In the genomic region with DNA sequence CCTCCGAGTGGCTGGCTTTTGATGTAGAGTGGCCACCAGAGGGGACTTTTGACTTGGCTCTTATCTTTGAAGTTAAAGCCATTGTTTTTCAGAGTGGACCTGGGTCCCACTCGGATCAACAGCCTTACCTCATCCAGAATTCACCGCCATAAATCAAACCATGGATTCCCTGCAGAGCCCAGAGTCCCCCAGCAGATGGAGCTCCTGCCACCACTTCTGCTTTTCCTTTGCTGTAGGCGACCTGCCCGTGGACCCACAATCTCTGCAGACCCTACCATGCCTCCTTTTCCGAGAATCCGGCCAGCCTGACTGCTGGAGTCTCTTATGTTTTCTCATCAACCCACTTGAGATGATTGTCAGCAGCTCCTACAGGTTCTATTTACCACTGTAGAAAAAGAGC, we compare ENCODE assay signal across 8 mouse cellular contexts. TPM values are rescaled to one million over a fixed set of nuclear protein-coding genes. Genes with fewer than 3 reads are reported as not detected.
DNase-seq lines count a peak whose midpoint lies in the region; ATAC-seq and TF ChIP-seq lines count a peak whose summit lies in the region.

No protein-coding gene starts in this region.

- no peak overlapping the region for H3K9ac ChIP-seq in lung, embryonic 14.5 days

- no peak for ATAC-seq in lung, embryonic 14.5 days (ENCODE audit: insufficient read depth)

- no peak overlapping the region for H3K27ac ChIP-seq in lung, embryonic 14.5 days (ENCODE audit: low read depth)

- no peak overlapping the region for H3K4me3 ChIP-seq in lung, embryonic 14.5 days (ENCODE audit: low read depth, low read length)

- peak; percentile 54 to 59 for DNase-seq in adrenal gland, adult 18-20 months (ENCODE audit: low spot score in 2 of 2)
- no peak for DNase-seq in adrenal gland, adult 8-10 months
- DNase-seq in ovary, postnatal 36 days (ENCODE audit: low spot score): peak; percentile 56
- DNase-seq in ovary, adult 18-20 months (ENCODE audit: low spot score): no peak
- DNase-seq in embryo, embryonic 10.5 days (ENCODE audit: low spot score): peak; percentile 70
- peak; percentile 48 to 75 for DNase-seq in kidney, postnatal 36 days
- peak; percentile 71 for DNase-seq in lung, embryonic 14.5 days
- DNase-seq in right cerebral cortex, postnatal 4 days: peak; percentile 71

- peaks cover 30% of the 10 kb centered on the region for H3K36me3 ChIP-seq in lung, embryonic 14.5 days (ENCODE audit: insufficient read depth)

- no peak overlapping the region for H3K4me2 ChIP-seq in lung, embryonic 14.5 days

- no peaks in the 10 kb centered on the region for H3K9me3 ChIP-seq in lung, embryonic 14.5 days (ENCODE audit: low read depth, low read length)

- no peaks in the 10 kb centered on the region; the same call in 1 of the 2 replicates for H3K4me1 ChIP-seq in lung, embryonic 14.5 days (ENCODE audit: insufficient read depth)

- WGBS in lung, embryonic 14.5 days: 21% methylated on average over 7 of the region's 7 CpGs

- H3K27me3 ChIP-seq in lung, embryonic 14.5 days (ENCODE audit: insufficient read depth, low read length): no peaks in the 10 kb centered on the region

- peak; percentile 68 for TF ChIP-seq CTCF in lung, embryonic 14.5 days (IDR thresholded peaks at IDR 0.05; ENCODE audit: low read depth)

RNA-seq across cellular contexts. Expression of gene Ppp6r3, which starts 5.8 kb away (rescaled TPM):
- total RNA-seq in adrenal gland, adult 18-20 months (2021): 100 to 1,000 TPM in 1 of 2 experiments, 10 to 100 TPM in 1; 82.6 to 101 TPM
- 100 to 1,000 TPM in 3 of 4 experiments, 10 to 100 TPM in 1; 85.3 to 110 (median 106) TPM for total RNA-seq in adrenal gland, adult 8-10 months (2022)
- polyA plus RNA-seq in lung, embryonic 14.5 days (2014; fragmentation: Nextera tagmentation; extraction: Ambion mirVana): 71.3 and 74.6 TPM in 2 replicates

Comparison
In these comparisons a context has a peak if more than half of its experiments do, and no peak if none do; other contexts are left out.
1. DNase-seq: peak in adrenal gland, adult 18-20 months (2 of 2), ovary, postnatal 36 days (single experiment), embryo, embryonic 10.5 days (single experiment), kidney, postnatal 36 days (2 of 2), lung, embryonic 14.5 days (single experiment) and right cerebral cortex, postnatal 4 days (single experiment); none in adrenal gland, adult 8-10 months (single experiment) and ovary, adult 18-20 months (single experiment).